Mouse (Mus musculus) stomach, postnatal 0 days (tissue): ENCODE data around the gene Wnk4. TPM values are rescaled to one million over a fixed set of nuclear protein-coding genes. Genes with fewer than 3 reads are reported as not detected.
"Not testable (repeated sequence)": the region's sequence is repeated elsewhere in the genome, so short reads cannot be mapped to it uniquely, and the experiment has no call there.

ENCODE experiments used
- ATAC-seq: fragments of 200-750 bp; cut with Nextera tagmentation; 2 replicates; pipeline ENCODE4 v1.8.0; 2017; ENCODE audit not compliant: low FRiP score, low TSS enrichment
- DNase-seq: peaks from one replicate; pipeline ENCODE4 v3.0.0-alpha.2; 2016; ENCODE audit warnings: low spot score
- H3K27ac ChIP-seq: fragments of 300-500 bp; sonication (generic); replicated peaks from 2 replicates; pipeline ENCODE4 v1.5.1; 2014; ENCODE audit warnings: mild to moderate bottlenecking, control low read depth
- H3K27me3 ChIP-seq: fragments of 300-500 bp; sonication (generic); 2 replicates; pipeline ENCODE4 v1.6.1; 2014; ENCODE audit warnings: low read length; ENCODE audit not compliant: control insufficient read depth, insufficient read depth
- H3K36me3 ChIP-seq: fragments of 300-500 bp; sonication (generic); 2 replicates; pipeline ENCODE4 v1.6.1; 2014; ENCODE audit warnings: low read length, mixed read lengths; ENCODE audit not compliant: control insufficient read depth, insufficient read depth
- H3K4me1 ChIP-seq: fragments of 300-500 bp; sonication (generic); replicated peaks from 2 replicates; pipeline ENCODE4 v1.6.1; 2014; ENCODE audit warnings: antibody characterized with exemption; ENCODE audit not compliant: control insufficient read depth, insufficient read depth
- H3K4me2 ChIP-seq: fragments of 300-500 bp; sonication (generic); replicated peaks from 2 replicates; pipeline ENCODE4 v1.6.1; 2014; ENCODE audit warnings: low read depth, mild to moderate bottlenecking, control low read depth, moderate library complexity
- H3K4me3 ChIP-seq: fragments of 300-500 bp; sonication (generic); 2 replicates; pipeline ENCODE4 v1.5.1; 2014; ENCODE audit warnings: low read depth, low read length, control low read depth
- H3K9ac ChIP-seq: fragments of 300-500 bp; sonication (generic); 2 replicates; pipeline ENCODE4 v1.6.1; 2014; ENCODE audit warnings: mild to moderate bottlenecking, low read length, control low read depth, mixed read lengths
- H3K9me3 ChIP-seq: fragments of 300-500 bp; sonication (generic); 2 replicates; pipeline ENCODE4 v1.6.1; 2016; ENCODE audit warnings: low read length; ENCODE audit not compliant: control insufficient read depth
- CTCF ChIP-seq: IDR thresholded peaks from 2 replicates; pipeline ENCODE4 v1.5.1; 2016; ENCODE audit warnings: antibody characterized with exemption, low read depth, mild to moderate bottlenecking, moderate library complexity
- EP300 ChIP-seq: optimal IDR thresholded peaks from 2 replicates; pipeline ENCODE3; 2016; ENCODE audit warnings: antibody characterized with exemption
- WGBS: fragments of 180-500 bp; shearing (Covaris S2); extraction: QIAGEN DNeasy Blood & Tissue Kit; methylation state at CpG from one replicate; pipeline ENCODE4 v1.1.7; 2014; 5-methylcytosine and 5-hydroxymethylcytosine counted together
- polyA plus RNA-seq: library from polyadenylated mRNA; unstranded; fragments of >200 nt; fragmentation: Nextera tagmentation; extraction: Ambion mirVana; gene quantifications from 2 replicates; pipeline ENCODE4 v1.2.1, GENCODE M21; 2015

The Wnk4 gene
- polyA plus RNA-seq, 1 experiment from 2014 or later, result 15.9 TPM

- no peaks in the 10 kb centered on the region for H3K27me3 ChIP-seq
- WGBS, result 75% methylated on average over 5 of the region's 5 CpGs
- no peaks in the 10 kb centered on the region for H3K9me3 ChIP-seq
- H3K4me1 ChIP-seq, result no peaks in the 10 kb centered on the region
- TF ChIP-seq CTCF (no peak), EP300 (no peak)
- H3K4me3 ChIP-seq, result no peak within 1 kb of the TSS
- no peak for ATAC-seq
- H3K27ac ChIP-seq, result no peak within 1 kb of the TSS
- no peak for DNase-seq
- peaks cover 27% of the 10 kb centered on the region for H3K36me3 ChIP-seq
- H3K9ac ChIP-seq, result no peak within 1 kb of the TSS
- no peak within 1 kb of the TSS for H3K4me2 ChIP-seq
Observed at GRCm38 (mm10) chr11:101324763-101325162, 64.4 kb downstream of the Wnk4 start, which contains the start of gene Aoc2. Aoc2 (plus strand) TSS chr11:101325063.

- not testable (repeated sequence) for H3K27me3 ChIP-seq, H3K9me3 ChIP-seq, H3K9ac ChIP-seq, DNase-seq, H3K4me2 ChIP-seq, H3K4me3 ChIP-seq, H3K4me1 ChIP-seq, H3K27ac ChIP-seq, ATAC-seq
- WGBS, result 89% methylated on average over 11 of the region's 11 CpGs
- peaks cover 24% of the 10 kb centered on the region for H3K36me3 ChIP-seq
Observed at GRCm38 (mm10) chr11:101325201-101325600, 64.8 kb downstream of the Wnk4 start.

GRCm38 (mm10) chr11:101326147-101326546 lies 65.8 kb downstream of the Wnk4 start:
- WGBS, result 87% methylated on average over 11 of the region's 11 CpGs

More at GRCm38 (mm10) chr11:101326147-101326546, 65.8 kb downstream of the Wnk4 start:
- Histone ChIP-seq H3K36me3 (peaks cover 16% of the 10 kb centered on the region), H3K27ac (no peak overlapping the region), H3K9ac (no peak overlapping the region), H3K4me2 (no peak overlapping the region), H3K4me3 (no peak overlapping the region), H3K9me3 (no peaks in the 10 kb centered on the region), H3K4me1 (no peaks in the 10 kb centered on the region), H3K27me3 (no peaks in the 10 kb centered on the region)
- ATAC-seq (no peak), DNase-seq (no peak)
- TF ChIP-seq CTCF, result no peak
- no peak for TF ChIP-seq EP300

Other genes with a start within 250 kb of the Wnk4 start
- gene Naglu, start 190.6 kb upstream of the Wnk4 start, polyA plus RNA-seq, result 16.0 and 17.1 TPM in 2 replicates
- 0.08 TPM in 1 of 2 replicates, not detected in the other for gene Hsd17b1, start 182.2 kb upstream of the Wnk4 start, polyA plus RNA-seq
- gene Coasy, start 178.0 kb upstream of the Wnk4 start, polyA plus RNA-seq, result 26.4 and 26.8 TPM in 2 replicates
- 42.3 and 42.4 TPM in 2 replicates for gene Mlx, start 173.3 kb upstream of the Wnk4 start, polyA plus RNA-seq
- 10.6 and 11.8 TPM in 2 replicates for gene Psmc3ip, start 165.1 kb upstream of the Wnk4 start, polyA plus RNA-seq
- 16.1 and 17.9 TPM in 2 replicates for gene Retreg3, start 140.7 kb upstream of the Wnk4 start, polyA plus RNA-seq
- gene Tubg1, start 140.6 kb upstream of the Wnk4 start, polyA plus RNA-seq, result 29.7 and 29.8 TPM in 2 replicates
- 3.0 and 3.1 TPM in 2 replicates for gene Tubg2, start 104.7 kb upstream of the Wnk4 start, polyA plus RNA-seq
- 0.52 and 0.94 TPM in 2 replicates for gene Cntnap1, start 90.0 kb upstream of the Wnk4 start, polyA plus RNA-seq
- gene Plekhh3, start 89.2 kb upstream of the Wnk4 start, polyA plus RNA-seq, result 23.8 and 25.6 TPM in 2 replicates
- 0.16 and 0.24 TPM in 2 replicates for gene Ccr10, start 85.1 kb upstream of the Wnk4 start, polyA plus RNA-seq
- 8.1 and 9.4 TPM in 2 replicates for gene Ezh1, start 34.1 kb upstream of the Wnk4 start, polyA plus RNA-seq
- gene Ramp2, start 14.5 kb upstream of the Wnk4 start, polyA plus RNA-seq, result 62.3 and 64.9 TPM in 2 replicates
- 141 and 157 TPM in 2 replicates for gene Vps25, start 6.9 kb upstream of the Wnk4 start, polyA plus RNA-seq
- gene Cntd1, start 18.4 kb downstream of the Wnk4 start, polyA plus RNA-seq, result 0.30 and 0.33 TPM in 2 replicates
- gene Coa3, start 18.5 kb downstream of the Wnk4 start, polyA plus RNA-seq, result 175 and 180 TPM in 2 replicates
- 102 and 110 TPM in 2 replicates for gene Becn1, start 41.7 kb downstream of the Wnk4 start, polyA plus RNA-seq
- 64.2 and 66.9 TPM in 2 replicates for gene Psme3, start 55.6 kb downstream of the Wnk4 start, polyA plus RNA-seq
- 0.39 and 0.41 TPM in 2 replicates for gene Aoc2, start 64.5 kb downstream of the Wnk4 start, polyA plus RNA-seq
- 5.1 TPM in 2 replicates for gene Aoc3, start 70.0 kb downstream of the Wnk4 start, polyA plus RNA-seq
- 0.27 and 0.35 TPM in 2 replicates for gene G6pc, start 107.0 kb downstream of the Wnk4 start, polyA plus RNA-seq
- 29.8 and 30.0 TPM in 2 replicates for gene Aarsd1, start 157.0 kb downstream of the Wnk4 start, polyA plus RNA-seq
- gene Gm27029, start 164.2 kb downstream of the Wnk4 start, polyA plus RNA-seq, result 3.1 TPM in 2 replicates
- gene Rundc1, start 164.5 kb downstream of the Wnk4 start, polyA plus RNA-seq, result 11.3 and 11.5 TPM in 2 replicates
- gene Ptges3l, start 164.8 kb downstream of the Wnk4 start, polyA plus RNA-seq, result 11.1 and 13.4 TPM in 2 replicates
- 317 and 371 TPM in 2 replicates for gene Rpl27, start 181.7 kb downstream of the Wnk4 start, polyA plus RNA-seq
- 37.4 and 37.5 TPM in 2 replicates for gene Ifi35, start 187.8 kb downstream of the Wnk4 start, polyA plus RNA-seq
- 15.3 and 16.1 TPM in 2 replicates for gene Rnd2, start 204.4 kb downstream of the Wnk4 start, polyA plus RNA-seq
- 63.4 and 71.1 TPM in 2 replicates for gene Vat1, start 205.7 kb downstream of the Wnk4 start, polyA plus RNA-seq